Mouse (Mus musculus) embryonic facial prominence, embryonic 12.5 days (tissue): ENCODE measurements at regions not wholly inside any gene's neighbourhood (a gene's known extent, or its start where the extent isn't known, plus 50 kb on each side); places are given as distances from the start of the nearest gene placed in this dataset.
"Not testable (repeated sequence)": the region's sequence is repeated elsewhere in the genome, so short reads cannot be mapped to it uniquely, and the experiment has no call there.

Experiments used
- ATAC-seq: fragments of 200-750 bp; cut with Nextera tagmentation; 2 replicates; pipeline ENCODE4 v1.8.0; 2017; ENCODE audit not compliant: insufficient number of reproducible peaks, insufficient read depth, low FRiP score, low TSS enrichment
- H3K27ac ChIP-seq: fragments of 300-500 bp; sonication (generic); 2 replicates; pipeline ENCODE4 v1.5.1; 2016; ENCODE audit warnings: mild to moderate bottlenecking
- H3K27me3 ChIP-seq: fragments of 300-500 bp; sonication (generic); 2 replicates; pipeline ENCODE4 v1.6.1; 2016; ENCODE audit warnings: mild to moderate bottlenecking, moderate library complexity
- H3K36me3 ChIP-seq: fragments of 300-500 bp; sonication (generic); 2 replicates; pipeline ENCODE4 v1.6.1; 2016; ENCODE audit warnings: mild to moderate bottlenecking
- H3K4me1 ChIP-seq: fragments of 300-500 bp; sonication (generic); 2 replicates; pipeline ENCODE4 v1.6.1; 2016
- H3K4me2 ChIP-seq: fragments of 300-500 bp; sonication (generic); replicated peaks from 2 replicates; pipeline ENCODE4 v1.6.1; 2016; ENCODE audit warnings: mild to moderate bottlenecking, moderate library complexity
- H3K4me3 ChIP-seq: fragments of 300-500 bp; sonication (generic); 2 replicates; pipeline ENCODE4 v1.5.1; 2016; ENCODE audit warnings: mild to moderate bottlenecking
- H3K9ac ChIP-seq: fragments of 300-500 bp; sonication (generic); 2 replicates; pipeline ENCODE4 v1.6.1; 2016; ENCODE audit warnings: mild to moderate bottlenecking, moderate library complexity
- H3K9me3 ChIP-seq: fragments of 300-500 bp; sonication (generic); 2 replicates; pipeline ENCODE4 v1.6.1; 2016; ENCODE audit warnings: mild to moderate bottlenecking, moderate library complexity
- WGBS: fragments of 180-500 bp; shearing (Covaris S2); methylation state at CpG from one replicate; pipeline ENCODE4 v1.1.7; 2016; 5-methylcytosine and 5-hydroxymethylcytosine counted together

DNA sequence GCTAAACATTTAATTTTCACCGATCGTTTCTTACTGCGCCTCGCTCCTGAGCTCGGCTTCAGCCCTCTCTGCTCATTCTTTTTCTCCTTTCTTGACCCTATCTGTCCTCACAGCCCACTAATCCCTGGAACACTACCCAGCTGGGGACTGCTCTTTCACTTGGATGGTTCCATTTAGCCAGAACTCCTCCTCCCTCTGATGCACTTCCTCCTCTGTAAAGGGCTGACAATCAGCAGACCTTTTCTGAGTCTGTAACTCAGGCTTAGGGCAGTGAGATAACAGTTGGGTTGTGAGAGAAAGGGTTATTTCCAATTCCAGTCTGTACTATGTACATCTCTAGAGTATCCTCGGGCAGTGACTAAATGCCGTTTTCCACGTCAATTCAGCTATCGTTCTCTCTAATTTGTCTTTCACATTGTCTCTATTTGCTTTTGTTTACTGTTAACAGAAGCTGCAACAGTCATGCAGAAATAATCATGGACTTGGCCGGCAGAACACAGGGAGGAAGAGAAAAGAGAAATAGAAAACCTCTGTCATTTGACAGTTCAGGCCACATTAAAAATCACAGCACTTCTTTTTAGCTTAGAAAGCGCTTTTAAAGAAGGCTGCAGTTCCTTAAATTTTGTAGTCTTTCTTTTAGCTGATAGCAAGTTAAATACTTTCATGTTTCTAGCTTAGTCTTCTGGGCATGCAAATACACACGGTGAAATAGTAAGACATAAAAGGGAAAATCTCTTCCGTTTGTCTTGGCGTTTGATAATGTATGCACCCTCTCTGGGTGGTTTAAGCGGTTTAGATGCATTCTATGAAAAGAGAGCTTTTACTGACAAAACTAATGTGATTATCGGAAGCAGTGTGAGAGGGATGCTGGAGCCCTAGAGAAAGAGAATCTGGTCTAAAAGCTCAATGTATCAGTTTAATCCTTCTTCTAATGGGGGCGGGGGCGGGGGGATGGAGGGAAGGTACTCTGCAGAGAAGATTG lies 94.7 kb upstream of the Fam181b start:
- Histone ChIP-seq H3K4me3 (no peak overlapping the region), H3K36me3 (no peaks in the 10 kb centered on the region), H3K4me2 (peak overlapping the region; percentile 30), H3K9ac (no peak overlapping the region), H3K27ac (no peak overlapping the region), H3K4me1 (no peaks in the 10 kb centered on the region), H3K27me3 (no peaks in the 10 kb centered on the region), H3K9me3 (no peaks in the 10 kb centered on the region)
- ATAC-seq: peak; percentile 79; the same call in 1 of the 2 replicates
- 34% methylated on average over 18 of the region's 18 CpGs for WGBS

DNA sequence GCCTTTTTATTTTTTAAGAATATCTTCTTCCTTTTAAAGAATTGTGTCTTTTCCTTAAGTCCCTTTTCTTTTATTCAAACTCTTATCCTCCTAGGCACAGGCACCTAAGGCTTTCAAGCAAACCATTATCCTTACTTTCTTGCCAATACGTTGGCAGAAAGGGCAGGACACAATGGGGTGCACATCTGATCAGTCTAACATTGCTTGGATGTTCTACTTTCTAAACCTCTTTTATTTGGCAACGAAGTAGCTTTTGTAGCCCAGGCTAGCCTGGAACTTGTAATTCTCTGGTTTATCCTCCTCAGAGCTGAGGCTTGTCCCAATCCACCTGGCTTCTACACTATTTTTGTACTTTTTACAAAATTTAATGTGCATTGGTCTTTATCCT lies 94.0 kb upstream of the Fam181b start:
- no peaks in the 10 kb centered on the region for H3K9me3 ChIP-seq
- H3K4me3 ChIP-seq: no peak overlapping the region
- 81% methylated on average over 2 of the region's 2 CpGs for WGBS
- H3K4me2 ChIP-seq: no peak overlapping the region
- no peaks in the 10 kb centered on the region for H3K4me1 ChIP-seq
- H3K9ac ChIP-seq: no peak overlapping the region
- no peak for ATAC-seq
- H3K36me3 ChIP-seq: no peaks in the 10 kb centered on the region
- no peaks in the 10 kb centered on the region for H3K27me3 ChIP-seq
- H3K27ac ChIP-seq: no peak overlapping the region

DNA sequence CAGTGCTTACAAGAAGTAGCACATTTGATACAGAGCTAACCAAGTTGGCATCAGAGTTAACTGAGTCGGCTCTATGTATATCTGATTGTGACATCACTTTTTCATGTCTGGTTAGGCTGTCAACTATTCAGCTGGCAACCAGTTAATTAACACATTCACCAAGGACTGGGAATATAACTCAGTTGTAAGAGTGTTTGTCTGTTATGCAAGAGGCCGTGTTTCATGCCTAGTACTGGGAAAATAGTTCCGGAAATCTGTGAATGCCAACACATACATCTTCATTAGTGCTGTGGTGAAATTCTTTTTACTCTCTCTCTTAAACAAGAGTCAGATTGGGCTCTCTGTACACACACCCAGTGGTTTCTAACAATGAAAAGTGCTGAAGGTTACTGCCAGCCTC lies 80.8 kb upstream of the Fam181b start:
- Histone ChIP-seq H3K36me3 (no peaks in the 10 kb centered on the region), H3K9ac (no peak overlapping the region), H3K4me3 (no peak overlapping the region), H3K9me3 (no peaks in the 10 kb centered on the region), H3K27ac (no peak overlapping the region), H3K4me2 (no peak overlapping the region), H3K27me3 (no peaks in the 10 kb centered on the region), H3K4me1 (no peaks in the 10 kb centered on the region)
- no peak for ATAC-seq
- 88% methylated on average over 3 of the region's 3 CpGs for WGBS

DNA sequence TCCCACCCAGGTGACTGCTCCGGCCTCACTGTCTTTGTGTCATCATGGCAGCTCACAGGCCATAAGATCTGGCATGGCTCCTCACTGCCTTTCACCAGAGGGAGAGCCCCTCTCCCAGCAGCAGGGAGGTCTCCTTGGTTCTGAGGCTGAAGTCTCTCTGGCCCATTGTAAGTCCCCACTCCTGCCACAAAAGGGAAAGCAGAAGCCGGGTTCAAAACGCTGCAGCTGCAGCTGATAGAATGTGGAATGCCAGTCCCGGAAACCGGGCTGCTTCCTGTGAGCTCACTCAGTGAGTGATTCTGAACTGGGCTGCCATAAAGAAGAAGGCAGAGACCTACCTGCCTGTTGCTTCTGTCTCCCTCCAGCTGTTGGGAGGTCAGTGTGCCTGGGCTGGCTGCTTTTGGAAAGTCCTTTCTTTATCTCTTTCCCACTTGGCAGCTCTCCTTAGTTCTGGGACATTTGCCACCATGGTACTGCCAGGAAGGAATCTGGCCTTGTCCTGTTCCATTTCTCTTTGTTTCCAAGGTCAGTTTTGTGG lies 72.9 kb upstream of the Fam181b start:
- not testable (repeated sequence) for H3K4me3 ChIP-seq
- 29% methylated on average over 5 of the region's 5 CpGs for WGBS

DNA sequence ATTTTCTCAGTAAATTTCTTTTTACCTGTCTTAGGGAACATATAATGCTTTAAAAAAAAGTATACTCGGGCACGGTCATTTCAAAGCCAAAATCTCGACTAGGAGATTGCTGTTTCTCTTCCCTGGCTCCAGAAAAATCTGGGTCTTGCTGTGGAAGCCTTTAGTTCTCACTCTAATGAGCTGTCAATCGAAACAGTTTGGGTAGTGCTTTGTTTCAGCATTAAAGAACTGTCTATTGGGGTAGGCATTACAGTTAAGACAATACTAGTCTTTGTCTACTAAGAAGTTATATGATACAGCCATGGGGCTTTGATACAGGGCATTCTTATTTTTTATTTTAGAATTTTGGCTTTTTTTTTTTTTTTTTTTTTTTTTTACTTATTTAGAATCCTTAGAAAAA lies 71.9 kb upstream of the Fam181b start:
- H3K27ac ChIP-seq: no peak overlapping the region
- ATAC-seq: no peak

More for the DNA sequence above, 72.9 kb upstream of the Fam181b start:
- H3K9me3 ChIP-seq, H3K27me3 ChIP-seq, H3K4me1 ChIP-seq, H3K9ac ChIP-seq, H3K27ac ChIP-seq, H3K36me3 ChIP-seq, H3K4me2 ChIP-seq: not testable (repeated sequence)
- 0 out of 2 replicates have a peak, but pooled peaks have one; percentile 28 for ATAC-seq

DNA sequence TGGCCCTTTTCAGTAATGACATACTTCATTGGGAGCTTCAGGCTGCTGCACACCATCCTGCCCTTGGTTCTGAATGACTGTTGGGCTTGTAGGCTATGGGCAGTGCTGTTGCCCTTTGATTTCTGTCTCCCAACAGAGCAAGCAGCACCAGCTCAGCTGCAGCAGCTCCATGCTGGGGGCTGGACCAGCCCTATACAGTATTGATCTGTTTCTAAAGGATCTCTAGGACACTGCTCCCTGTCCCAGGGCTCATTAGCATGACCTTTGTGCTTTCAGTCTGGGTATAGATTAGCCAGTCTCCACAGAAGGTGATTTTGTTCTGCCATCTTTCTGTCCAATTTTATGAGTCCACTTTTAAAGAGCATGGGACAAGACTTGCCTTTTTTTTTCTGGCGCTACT lies 60.3 kb upstream of the Fam181b start:
- no peak overlapping the region for H3K27ac ChIP-seq
- no peak overlapping the region for H3K4me3 ChIP-seq
- no peaks in the 10 kb centered on the region for H3K9me3 ChIP-seq
- 83% methylated on average over 1 of the region's 1 CpGs for WGBS
- no peak overlapping the region for H3K4me2 ChIP-seq
- no peaks in the 10 kb centered on the region for H3K27me3 ChIP-seq
- H3K36me3 ChIP-seq: no peaks in the 10 kb centered on the region
- no peaks in the 10 kb centered on the region for H3K4me1 ChIP-seq
- no peak for ATAC-seq
- H3K9ac ChIP-seq: no peak overlapping the region

More for the DNA sequence above, 71.9 kb upstream of the Fam181b start:
- Histone ChIP-seq H3K9ac (no peak overlapping the region), H3K27me3 (no peaks in the 10 kb centered on the region), H3K4me3 (no peak overlapping the region), H3K36me3 (no peaks in the 10 kb centered on the region), H3K4me1 (no peaks in the 10 kb centered on the region), H3K4me2 (no peak overlapping the region), H3K9me3 (no peaks in the 10 kb centered on the region)
- 40% methylated on average over 4 of the region's 4 CpGs for WGBS

DNA sequence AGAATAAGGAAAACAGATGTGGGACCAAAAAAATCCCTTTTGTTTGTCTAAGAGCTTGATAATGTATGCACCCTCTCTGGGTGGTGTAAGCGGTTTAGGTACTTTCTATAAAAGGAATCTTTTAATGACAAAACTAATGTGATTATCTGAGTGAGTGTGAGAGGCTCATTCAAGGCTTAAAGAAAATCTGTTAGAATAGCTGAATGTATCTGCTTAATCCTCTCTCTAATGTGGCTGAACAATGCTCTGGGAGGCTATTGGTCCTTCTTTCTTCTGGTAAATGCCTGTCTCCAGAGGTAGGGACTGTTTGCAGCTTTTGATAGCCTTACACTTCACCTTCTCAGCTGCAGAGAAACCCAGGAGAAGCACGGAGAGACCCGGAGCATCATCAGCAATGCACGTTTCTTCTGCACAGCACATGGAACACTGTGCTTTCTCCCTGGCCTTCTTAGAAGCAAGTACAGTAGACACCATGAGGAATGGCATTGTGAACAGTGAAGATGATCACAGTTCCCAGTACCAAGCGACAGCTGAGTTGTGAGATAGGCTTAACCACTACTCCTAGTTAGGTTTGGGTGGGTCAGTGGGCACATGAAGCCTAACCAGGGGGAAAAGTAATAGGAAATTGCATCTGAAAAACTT lies 56.1 kb upstream of the Fam181b start:
- no peak overlapping the region for H3K4me3 ChIP-seq
- no peaks in the 10 kb centered on the region for H3K27me3 ChIP-seq
- WGBS: 53% methylated on average over 5 of the region's 5 CpGs
- H3K4me1 ChIP-seq: no peaks in the 10 kb centered on the region
- H3K27ac ChIP-seq: no peak overlapping the region
- H3K9ac ChIP-seq: no peak overlapping the region
- ATAC-seq: no peak
- H3K36me3 ChIP-seq: no peaks in the 10 kb centered on the region
- no peak overlapping the region for H3K4me2 ChIP-seq
- no peaks in the 10 kb centered on the region for H3K9me3 ChIP-seq

DNA sequence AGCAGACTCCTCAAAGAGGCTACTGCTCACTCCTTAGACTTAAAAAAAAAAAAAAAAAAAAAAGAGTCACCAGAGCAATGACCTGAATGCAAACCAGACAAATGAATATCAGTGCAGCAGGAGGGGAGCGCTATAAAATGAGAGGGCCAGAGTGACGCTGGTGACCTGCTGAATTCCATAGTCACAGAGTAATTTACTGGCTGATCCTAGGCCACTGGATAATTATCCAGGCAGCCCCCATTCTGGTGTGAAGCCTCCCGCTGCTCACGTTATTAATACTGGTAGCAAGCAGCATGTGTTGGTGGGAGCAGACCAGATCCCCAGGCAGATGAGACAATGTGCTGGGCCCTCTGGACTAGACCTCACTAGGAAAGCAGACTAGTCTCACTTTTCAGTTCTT lies 53.4 kb upstream of the Fam181b start:
- H3K4me3 ChIP-seq: no peak overlapping the region
- no peaks in the 10 kb centered on the region for H3K4me1 ChIP-seq
- no peak overlapping the region for H3K27ac ChIP-seq
- no peak overlapping the region for H3K4me2 ChIP-seq
- H3K36me3 ChIP-seq: no peaks in the 10 kb centered on the region
- H3K9ac ChIP-seq: no peak overlapping the region
- ATAC-seq: no peak
- H3K27me3 ChIP-seq: no peaks in the 10 kb centered on the region
- H3K9me3 ChIP-seq: no peaks in the 10 kb centered on the region
- 64% methylated on average over 4 of the region's 4 CpGs for WGBS
